Mouse (Mus musculus) heart, postnatal 36 days (tissue): Measurements from ENCODE around the gene Strbp. TPM values are rescaled to one million over a fixed set of nuclear protein-coding genes. Genes with fewer than 3 reads are reported as not detected.
A peak's percentile ranks its signal among the peaks of the same experiment; 100 is the strongest.

Experiments
- DNase-seq, 2 experiments: peaks; one replicate each; pipeline ENCODE4 v3.0.0; 2021 to 2022
- intact Hi-C: fragments of 180-260 bp; cut with DNase I; formaldehyde crosslinking; loops from one replicate; pipeline ENCODE4 v1.15.1; 2025
- microRNA-seq, 2 experiments: library from miRNA; unstranded; fragments of <30 nt; microRNA quantifications; one replicate each; pipeline ENCODE4 v1.2.0; 2021; ENCODE audit warnings: borderline number of aligned reads in 2 of 2
- total RNA-seq, 2 experiments: library from RNA; stranded (reverse); gene quantifications; 2 replicates each; pipeline ENCODE4 v1.2.3; 2021

Gene Strbp
- total RNA-seq, 2 experiments from 2014 or later: 19.3 to 21.2 TPM

GRCm38 (mm10) chr2:37451667-37452375 is 251.8 kb downstream of the Strbp start:
- DNase-seq: peak; percentile 91 to 93
- intact Hi-C loops: no loop called here

- DNase-seq: peak; percentile 95
- intact Hi-C loops: no loop called here
Observed at GRCm38 (mm10) chr2:37442611-37443591, 260.8 kb downstream of the Strbp start, which contains the start of the genes Zbtb26, Zbtb6 and Rabgap1. TSS of gene Zbtb26 (minus strand) at chr2:37443135. TSS of gene Zbtb6 (minus strand) at chr2:37443171. TSS of gene Rabgap1 (plus strand) at chr2:37443279.

Small RNA genes within 50 kb of the gene (microRNA-seq; reads per million reads assigned to microRNA genes)
- gene Mir5128: 0 reads per million in 2 experiments

Other genes with a start within 250 kb of the Strbp start
- under 1 TPM; 0.60 to 0.78 TPM for gene Gpr21, start 187.5 kb downstream of the Strbp start, total RNA-seq
- gene Crb2, start 72.4 kb upstream of the Strbp start, total RNA-seq: 1 to 10 TPM in 1 of 2 experiments, under 1 TPM in 1; 0.97 to 1.0 TPM